Mouse (Mus musculus) thymus, postnatal 0 days (tissue): ENCODE results near the gene Jun. TPM values are rescaled to one million over a fixed set of nuclear protein-coding genes. Genes with fewer than 3 reads are reported as not detected.
A peak's percentile ranks its signal among the peaks of the same experiment; 100 is the strongest.

Experiments
- DNase-seq: peaks from one replicate; pipeline ENCODE4 v3.0.0-alpha.2; 2015; ENCODE audit warnings: low spot score
- polyA plus RNA-seq: library from polyadenylated mRNA; unstranded; fragments of >200 nt; fragmentation: Nextera tagmentation; extraction: Ambion mirVana; gene quantifications from 2 replicates; pipeline ENCODE4 v1.2.1, GENCODE M21; 2015

The Jun gene
- polyA plus RNA-seq, 1 experiment from 2014 or later: 11.3 TPM

- no peak for DNase-seq
Observed at GRCm38 (mm10) chr4:95074319-95074718, 22.3 kb upstream of the Jun start.

- DNase-seq: no peak
Observed at GRCm38 (mm10) chr4:95073214-95073750, 21.3 kb upstream of the Jun start.

- no peak for DNase-seq
Observed at GRCm38 (mm10) chr4:95070407-95070806, 18.4 kb upstream of the Jun start.

- no peak for DNase-seq
Observed at GRCm38 (mm10) chr4:95068045-95068948, 16.3 kb upstream of the Jun start.

- DNase-seq: no peak
Observed at GRCm38 (mm10) chr4:95063609-95064210, 11.7 kb upstream of the Jun start.

GRCm38 (mm10) chr4:95062873-95063272 lies 10.9 kb upstream of the Jun start:
- DNase-seq: no peak

- no peak for DNase-seq
Observed at GRCm38 (mm10) chr4:95057264-95057663, 5.2 kb upstream of the Jun start.

GRCm38 (mm10) chr4:95055276-95055675 lies 3.3 kb upstream of the Jun start:
- DNase-seq: no peak

GRCm38 (mm10) chr4:95054336-95054735 lies 2.3 kb upstream of the Jun start:
- no peak for DNase-seq

- no peak for DNase-seq
Observed at GRCm38 (mm10) chr4:95053791-95054117, 1.7 kb upstream of the Jun start.

- DNase-seq: peak; percentile 91
Observed at GRCm38 (mm10) chr4:95053041-95053790, 1.2 kb upstream of the Jun start.

GRCm38 (mm10) chr4:95051311-95051871 lies 631 bp downstream of the Jun start:
- DNase-seq: peak; percentile 48

- peak; percentile 81 for DNase-seq
Observed at GRCm38 (mm10) chr4:95050518-95051278, 1.3 kb downstream of the Jun start.

- DNase-seq: peak; percentile 43
Observed at GRCm38 (mm10) chr4:95049884-95050517, 2.0 kb downstream of the Jun start.

- DNase-seq: no peak
Observed at GRCm38 (mm10) chr4:95049153-95049552, 2.9 kb downstream of the Jun start.

GRCm38 (mm10) chr4:95048731-95049100 lies 3.3 kb downstream of the Jun start:
- DNase-seq: no peak

- DNase-seq: no peak
Observed at GRCm38 (mm10) chr4:95048021-95048730, 3.8 kb downstream of the Jun start.

GRCm38 (mm10) chr4:95045133-95045532 lies 6.9 kb downstream of the Jun start:
- peak; percentile 27 for DNase-seq

GRCm38 (mm10) chr4:95044721-95045120 lies 7.3 kb downstream of the Jun start:
- no peak for DNase-seq

GRCm38 (mm10) chr4:95038024-95038423 lies 14.0 kb downstream of the Jun start:
- no peak for DNase-seq
